Mouse (Mus musculus): ENCODE measurements around the gene D930020B18Rik.

DNA sequence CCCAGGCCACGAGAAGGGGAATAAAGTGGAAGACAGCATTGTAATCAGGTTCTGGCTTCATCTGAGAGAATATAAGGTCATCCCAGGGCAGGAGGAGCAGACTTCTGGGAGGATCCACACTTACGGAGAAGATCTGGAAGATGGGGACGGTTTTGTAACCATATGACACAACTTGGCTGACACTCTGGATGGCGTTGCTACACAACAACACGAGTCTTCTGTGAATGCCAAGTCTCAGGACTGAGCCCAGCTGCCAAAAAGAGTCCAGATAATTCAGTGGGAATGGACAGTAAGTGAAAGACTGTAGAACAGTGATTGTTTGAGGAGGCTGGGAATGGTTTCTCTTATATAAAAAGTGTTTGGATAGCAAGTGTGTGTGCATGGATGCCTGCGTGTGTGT lies 62.2 kb downstream of the D930020B18Rik start:
- TF ChIP-seq POLR2A (IDR thresholded peaks at IDR 0.05; ENCODE audit: control insufficient read depth, extremely low read depth, insufficient read depth, low read length, poor library complexity) (no peak), CTCF (IDR thresholded peaks at IDR 0.05; ENCODE audit: borderline replicate concordance, control insufficient read depth, extremely low read depth, insufficient read depth, low read length, poor library complexity) (no peak)

All from thymus, adult 2 months (tissue).